Mouse (Mus musculus) heart, embryonic 13.5 days (tissue): ENCODE results near the gene Gm11562. TPM values are rescaled to one million over a fixed set of nuclear protein-coding genes. Genes with fewer than 3 reads are reported as not detected.
"Not testable (repeated sequence)": the region's sequence is repeated elsewhere in the genome, so short reads cannot be mapped to it uniquely, and the experiment has no call there.

Experiments
- ATAC-seq: fragments of 200-750 bp; cut with Nextera tagmentation; 2 replicates; pipeline ENCODE4 v1.8.0; 2017; ENCODE audit warnings: moderate TSS enrichment; ENCODE audit not compliant: insufficient number of reproducible peaks, low FRiP score, low TSS enrichment; ENCODE audit errors: extremely low read depth
- H3K27ac ChIP-seq: fragments of 300-500 bp; sonication (generic); replicated peaks from 2 replicates; pipeline ENCODE4 v1.5.1; 2015; ENCODE audit warnings: moderate library complexity, mild to moderate bottlenecking, inconsistent platforms
- H3K27me3 ChIP-seq: fragments of 300-500 bp; sonication (generic); replicated peaks from 2 replicates; pipeline ENCODE4 v1.6.1; 2015; ENCODE audit warnings: mild to moderate bottlenecking, inconsistent platforms
- H3K36me3 ChIP-seq: fragments of 300-500 bp; sonication (generic); 2 replicates; pipeline ENCODE4 v1.6.1; 2015; ENCODE audit warnings: mild to moderate bottlenecking, inconsistent platforms
- H3K4me1 ChIP-seq: fragments of 300-500 bp; sonication (generic); 2 replicates; pipeline ENCODE4 v1.6.1; 2015; ENCODE audit warnings: inconsistent platforms
- H3K4me2 ChIP-seq: fragments of 300-500 bp; sonication (generic); 2 replicates; pipeline ENCODE4 v1.6.1; 2015; ENCODE audit warnings: inconsistent platforms, mild to moderate bottlenecking, moderate library complexity
- H3K4me3 ChIP-seq: fragments of 300-500 bp; sonication (generic); 2 replicates; pipeline ENCODE4 v1.5.1; 2015; ENCODE audit warnings: moderate library complexity, mild to moderate bottlenecking, inconsistent platforms
- H3K9ac ChIP-seq: fragments of 300-500 bp; sonication (generic); 2 replicates; pipeline ENCODE4 v1.6.1; 2015; ENCODE audit warnings: inconsistent platforms, mild to moderate bottlenecking, moderate library complexity
- H3K9me3 ChIP-seq: fragments of 300-500 bp; sonication (generic); 2 replicates; pipeline ENCODE4 v1.6.1; 2016; ENCODE audit warnings: inconsistent platforms
- WGBS: fragments of 180-500 bp; shearing (Covaris S2); methylation state at CpG from one replicate; pipeline ENCODE4 v1.1.7; 2015; ENCODE audit warnings: mixed read lengths; 5-methylcytosine and 5-hydroxymethylcytosine counted together
- polyA plus RNA-seq: library from polyadenylated mRNA; unstranded; fragments of >200 nt; fragmentation: Nextera tagmentation; extraction: Ambion mirVana; gene quantifications from 2 replicates; pipeline ENCODE4 v1.2.1, GENCODE M21; 2015

Gene Gm11562
- not detected in 2 replicates for polyA plus RNA-seq

- H3K27ac ChIP-seq, result no peak within 1 kb of the TSS
- H3K27me3 ChIP-seq, result no peaks in the 10 kb centered on the region
- H3K4me1 ChIP-seq, result no peaks in the 10 kb centered on the region
- no peak within 1 kb of the TSS for H3K4me3 ChIP-seq
- no peak within 1 kb of the TSS for H3K4me2 ChIP-seq
- H3K36me3 ChIP-seq, result no peaks in the 10 kb centered on the region
- ATAC-seq, result no peak
- no peak within 1 kb of the TSS for H3K9ac ChIP-seq
- H3K9me3 ChIP-seq, result no peaks in the 10 kb centered on the region
- 76% methylated on average over 2 of the region's 2 CpGs for WGBS
These were observed at the start of gene Gm11562 for GRCm38 (mm10) chr11:99620335-99620734. Gene Gm11562 (minus strand): TSS chr11:99620435.

- no peaks in the 10 kb centered on the region for H3K4me1 ChIP-seq
- no peaks in the 10 kb centered on the region for H3K27me3 ChIP-seq
- H3K4me2 ChIP-seq, result no peak within 1 kb of the TSS
- H3K36me3 ChIP-seq, result no peaks in the 10 kb centered on the region
- no peak within 1 kb of the TSS for H3K9ac ChIP-seq
- no peaks in the 10 kb centered on the region; the same call in 1 of the 2 replicates for H3K9me3 ChIP-seq
- no peak within 1 kb of the TSS for H3K4me3 ChIP-seq
- no peak within 1 kb of the TSS for H3K27ac ChIP-seq
- no peak for ATAC-seq
These were observed 45.6 kb upstream of the Gm11562 start, which contains the start of gene Krtap4-6 for GRCm38 (mm10) chr11:99665860-99666259. Gene Krtap4-6 (minus strand): TSS chr11:99665960.

- Histone ChIP-seq H3K4me3 (no peak overlapping the region), H3K4me1 (no peaks in the 10 kb centered on the region), H3K4me2 (no peak overlapping the region), H3K27me3 (no peaks in the 10 kb centered on the region), H3K27ac (no peak overlapping the region), H3K9me3 (no peaks in the 10 kb centered on the region; the same call in 1 of the 2 replicates), H3K36me3 (no peaks in the 10 kb centered on the region), H3K9ac (no peak overlapping the region)
- no peak for ATAC-seq
- WGBS, result 74% methylated on average over 10 of the region's 10 CpGs
These were observed 42.6 kb upstream of the Gm11562 start for GRCm38 (mm10) chr11:99662802-99663201.

GRCm38 (mm10) chr11:99659256-99659655, 39.0 kb upstream of the Gm11562 start:
- Histone ChIP-seq H3K27ac (no peak overlapping the region), H3K9ac (no peak overlapping the region), H3K27me3 (no peaks in the 10 kb centered on the region), H3K4me3 (no peak overlapping the region), H3K4me2 (no peak overlapping the region), H3K36me3 (no peaks in the 10 kb centered on the region), H3K9me3 (no peaks in the 10 kb centered on the region; the same call in 1 of the 2 replicates), H3K4me1 (no peaks in the 10 kb centered on the region)
- WGBS, result 66% methylated on average over 4 of the region's 4 CpGs
- no peak for ATAC-seq

- H3K9me3 ChIP-seq, H3K36me3 ChIP-seq, H3K27ac ChIP-seq, ATAC-seq, H3K4me3 ChIP-seq, H3K4me1 ChIP-seq, H3K4me2 ChIP-seq, H3K9ac ChIP-seq, H3K27me3 ChIP-seq: not testable (repeated sequence)
- 58% methylated on average over 10 of the region's 10 CpGs for WGBS
These were observed 38.3 kb upstream of the Gm11562 start, which contains the start of gene Gm11563 for GRCm38 (mm10) chr11:99658467-99659010. Gene Gm11563 (minus strand): TSS chr11:99658960.

GRCm38 (mm10) chr11:99657051-99657450, 36.8 kb upstream of the Gm11562 start:
- Histone ChIP-seq H3K4me1 (no peaks in the 10 kb centered on the region), H3K4me3 (no peak overlapping the region), H3K27ac (no peak overlapping the region), H3K27me3 (no peaks in the 10 kb centered on the region), H3K9ac (no peak overlapping the region), H3K9me3 (no peaks in the 10 kb centered on the region; the same call in 1 of the 2 replicates), H3K4me2 (no peak overlapping the region), H3K36me3 (no peaks in the 10 kb centered on the region)
- WGBS, result 50% methylated on average over 5 of the region's 5 CpGs
- ATAC-seq, result no peak

- no peak within 1 kb of the TSS for H3K27ac ChIP-seq
- no peaks in the 10 kb centered on the region; the same call in 1 of the 2 replicates for H3K9me3 ChIP-seq
- no peak within 1 kb of the TSS for H3K4me2 ChIP-seq
- 65% methylated on average over 2 of the region's 2 CpGs for WGBS
- H3K27me3 ChIP-seq, result no peaks in the 10 kb centered on the region; the same call in 1 of the 2 replicates
- no peak within 1 kb of the TSS for H3K9ac ChIP-seq
- no peaks in the 10 kb centered on the region for H3K4me1 ChIP-seq
- no peaks in the 10 kb centered on the region for H3K36me3 ChIP-seq
- ATAC-seq, result no peak
- H3K4me3 ChIP-seq, result no peak within 1 kb of the TSS
These were observed 29.9 kb upstream of the Gm11562 start, which contains the start of gene Gm11555 for GRCm38 (mm10) chr11:99650136-99650535. Gene Gm11555 (minus strand): TSS chr11:99650236.

- Histone ChIP-seq H3K27me3 (peaks cover 3% of the 10 kb centered on the region), H3K4me3 (no peak overlapping the region), H3K27ac (no peak overlapping the region), H3K9ac (no peak overlapping the region), H3K4me1 (no peaks in the 10 kb centered on the region), H3K9me3 (no peaks in the 10 kb centered on the region; the same call in 1 of the 2 replicates), H3K36me3 (no peaks in the 10 kb centered on the region), H3K4me2 (no peak overlapping the region)
- ATAC-seq, result no peak
- 79% methylated on average over 15 of the region's 15 CpGs for WGBS
These were observed 26.2 kb upstream of the Gm11562 start for GRCm38 (mm10) chr11:99646444-99646843.

- Histone ChIP-seq H3K36me3 (no peaks in the 10 kb centered on the region), H3K27ac (no peak overlapping the region), H3K4me3 (no peak overlapping the region), H3K9me3 (no peaks in the 10 kb centered on the region), H3K4me1 (no peaks in the 10 kb centered on the region), H3K9ac (no peak overlapping the region), H3K4me2 (no peak overlapping the region), H3K27me3 (peaks cover 3% of the 10 kb centered on the region)
- ATAC-seq, result no peak
- WGBS, result 70% methylated on average over 3 of the region's 3 CpGs
These were observed 24.1 kb upstream of the Gm11562 start for GRCm38 (mm10) chr11:99644351-99644750.

GRCm38 (mm10) chr11:99643635-99644139, 23.5 kb upstream of the Gm11562 start, which contains the start of gene Krtap4-7:
Gene Krtap4-7 (minus strand): TSS chr11:99644089.
- not testable (repeated sequence) for H3K9me3 ChIP-seq, H3K9ac ChIP-seq, H3K4me3 ChIP-seq, ATAC-seq, H3K27ac ChIP-seq, H3K4me1 ChIP-seq, H3K36me3 ChIP-seq, H3K27me3 ChIP-seq, H3K4me2 ChIP-seq
- 74% methylated on average over 9 of the region's 9 CpGs for WGBS

- no peak overlapping the region for H3K4me2 ChIP-seq
- H3K27ac ChIP-seq, result no peak overlapping the region
- H3K4me1 ChIP-seq, result peaks cover 3% of the 10 kb centered on the region; the same call in 1 of the 2 replicates
- WGBS, result 13% methylated on average over 1 of the region's 1 CpGs
- peaks cover 3% of the 10 kb centered on the region; the same call in 1 of the 2 replicates for H3K27me3 ChIP-seq
- H3K9me3 ChIP-seq, result no peaks in the 10 kb centered on the region
- H3K36me3 ChIP-seq, result no peaks in the 10 kb centered on the region
- H3K9ac ChIP-seq, result no peak overlapping the region
- ATAC-seq, result no peak
- H3K4me3 ChIP-seq, result no peak overlapping the region
These were observed 20.7 kb upstream of the Gm11562 start for GRCm38 (mm10) chr11:99640926-99641325.

GRCm38 (mm10) chr11:99637086-99637485, 16.9 kb upstream of the Gm11562 start:
- Histone ChIP-seq H3K9ac (no peak overlapping the region), H3K27ac (no peak overlapping the region), H3K36me3 (no peaks in the 10 kb centered on the region), H3K4me2 (no peak overlapping the region), H3K4me1 (peaks cover 3% of the 10 kb centered on the region; the same call in 1 of the 2 replicates), H3K4me3 (no peak overlapping the region), H3K9me3 (no peaks in the 10 kb centered on the region), H3K27me3 (no peaks in the 10 kb centered on the region; the same call in 1 of the 2 replicates)
- no peak for ATAC-seq
- 60% methylated on average over 1 of the region's 1 CpGs for WGBS
